Mouse (Mus musculus): ENCODE measurements around the gene Ddx23.
A peak's percentile ranks its signal among the peaks of the same experiment; 100 is the strongest.

The Ddx23 gene

GRCm38 (mm10) chr15:98632107-98632744, 30.5 kb downstream of the Ddx23 start:
- DNase-seq: no peak

GRCm38 (mm10) chr15:98631493-98631892, 31.2 kb downstream of the Ddx23 start:
- peak in 1 of 2 experiments; percentile 39 for DNase-seq

GRCm38 (mm10) chr15:98630540-98630939, 32.2 kb downstream of the Ddx23 start, which contains the start of gene Cacnb3:
TSS of gene Cacnb3 (plus strand) at chr15:98630840.
- no peak for DNase-seq

DNA sequence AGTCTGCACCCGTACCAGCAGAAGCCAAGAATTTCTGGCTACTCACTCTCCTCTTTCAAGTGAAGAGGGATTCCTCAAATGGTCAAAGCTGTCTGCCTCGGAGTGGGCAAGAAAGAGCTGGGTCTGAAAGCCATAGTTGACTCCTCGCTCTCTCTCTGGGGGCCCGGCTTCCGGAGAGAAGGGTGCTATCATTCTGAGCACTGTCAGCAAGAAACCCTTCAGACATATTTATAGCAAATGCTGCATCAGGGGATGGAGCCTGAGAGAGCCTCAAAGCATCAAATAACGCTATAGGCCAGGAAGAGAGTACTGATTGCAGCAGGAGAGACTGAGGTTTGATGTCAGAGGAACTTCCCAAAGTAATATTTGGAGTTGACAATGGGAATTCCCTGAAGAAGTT, 33.2 kb downstream of the Ddx23 start:
- no peak for DNase-seq

DNA sequence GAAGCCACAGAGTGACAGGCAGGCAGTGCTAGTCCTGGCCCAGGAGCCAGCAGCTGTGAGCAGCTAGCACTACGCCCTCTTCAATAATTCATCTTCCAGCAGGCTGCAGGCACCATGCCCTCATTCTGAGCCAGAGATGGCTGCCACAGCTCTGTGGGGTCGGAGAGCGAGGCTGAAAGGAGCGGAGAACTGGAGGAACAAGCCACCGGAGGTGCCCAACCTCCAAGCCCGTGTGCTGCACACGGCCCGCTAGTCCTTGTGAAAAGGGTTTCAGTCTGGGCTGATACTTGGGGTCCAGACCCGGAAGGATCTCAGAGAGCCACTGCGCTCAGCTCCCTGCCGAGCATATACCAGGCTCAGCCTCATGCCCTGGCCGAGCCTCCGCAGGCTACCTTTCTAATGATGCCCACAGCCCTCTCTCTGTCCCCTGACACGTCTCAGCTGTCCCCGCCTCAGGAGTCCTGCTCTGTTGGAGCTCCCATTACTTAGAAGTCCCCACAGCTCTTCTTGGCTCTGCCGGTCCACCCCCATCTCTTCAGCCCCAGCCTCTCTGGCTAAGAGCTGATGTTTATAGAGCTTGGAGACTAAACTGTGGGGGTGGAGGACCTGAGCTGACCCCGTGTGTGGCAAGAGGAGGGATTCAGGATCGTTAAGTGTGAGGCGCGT, 34.0 kb downstream of the Ddx23 start:
- DNase-seq: no peak

GRCm38 (mm10) chr15:98626487-98627212, 36.0 kb downstream of the Ddx23 start:
- DNase-seq: no peak

DNA sequence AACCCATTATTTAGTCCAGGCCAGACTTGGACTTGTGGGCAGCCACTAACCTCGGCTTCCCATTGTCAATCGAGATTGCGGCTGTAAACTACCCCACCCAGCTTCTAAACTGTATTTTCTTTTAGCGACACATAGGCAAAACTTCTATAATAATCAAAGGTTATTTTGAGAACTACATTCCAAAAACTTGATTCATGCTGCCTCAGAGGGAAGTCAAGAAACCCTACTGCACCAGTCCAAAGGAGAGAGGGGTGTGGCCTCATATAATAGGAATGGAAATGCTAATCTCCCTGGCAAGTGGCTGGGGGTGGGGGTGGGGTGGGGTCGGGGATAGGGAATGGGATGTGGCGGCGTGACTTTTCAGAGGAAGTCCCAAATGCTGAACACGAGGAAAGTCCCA, 36.6 kb downstream of the Ddx23 start:
- no peak for DNase-seq

DNA sequence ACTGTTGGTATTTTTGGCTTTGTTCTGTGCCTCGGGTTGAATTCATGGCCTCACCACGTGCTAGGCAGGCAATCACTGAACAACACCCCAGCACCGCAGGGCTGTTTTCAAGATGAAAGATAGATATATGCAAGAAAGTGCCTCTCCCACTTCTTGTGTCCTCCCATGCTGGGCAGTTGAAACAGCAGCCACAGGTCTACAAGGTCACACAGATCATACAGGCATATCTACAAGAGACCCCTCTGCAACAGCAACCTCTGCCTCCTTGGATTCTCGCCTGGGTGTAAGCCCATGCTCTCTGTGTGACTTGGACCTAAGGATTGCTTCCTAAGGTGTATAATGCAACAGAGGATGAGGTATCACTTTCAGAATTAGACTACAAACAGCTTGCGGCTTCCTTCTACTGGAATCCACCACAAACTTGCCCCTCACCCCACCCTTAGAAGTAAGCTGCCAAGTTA, 39.3 kb downstream of the Ddx23 start:
- DNase-seq: no peak

DNA sequence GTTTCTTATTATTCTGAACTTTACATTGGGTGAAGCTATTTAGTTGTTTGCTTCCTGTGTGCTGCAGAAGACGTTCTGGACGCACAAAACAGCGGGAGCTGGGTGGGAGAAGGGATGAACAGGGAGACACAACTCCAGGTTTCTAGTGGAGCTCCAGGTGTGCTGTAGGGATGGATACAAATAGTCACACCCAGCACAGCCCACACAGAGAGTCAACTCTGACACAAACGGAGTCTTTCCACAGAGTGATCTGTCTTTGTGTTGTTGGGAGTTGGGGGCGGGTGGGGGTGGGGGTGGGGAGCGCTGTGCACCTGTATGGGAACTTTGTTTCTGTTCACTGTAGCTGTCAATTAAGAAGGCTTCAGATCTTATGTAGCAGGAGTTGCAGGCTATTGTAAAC, 40.0 kb downstream of the Ddx23 start:
- no peak for DNase-seq

GRCm38 (mm10) chr15:98622199-98622598, 40.5 kb downstream of the Ddx23 start:
- no peak for DNase-seq

DNA sequence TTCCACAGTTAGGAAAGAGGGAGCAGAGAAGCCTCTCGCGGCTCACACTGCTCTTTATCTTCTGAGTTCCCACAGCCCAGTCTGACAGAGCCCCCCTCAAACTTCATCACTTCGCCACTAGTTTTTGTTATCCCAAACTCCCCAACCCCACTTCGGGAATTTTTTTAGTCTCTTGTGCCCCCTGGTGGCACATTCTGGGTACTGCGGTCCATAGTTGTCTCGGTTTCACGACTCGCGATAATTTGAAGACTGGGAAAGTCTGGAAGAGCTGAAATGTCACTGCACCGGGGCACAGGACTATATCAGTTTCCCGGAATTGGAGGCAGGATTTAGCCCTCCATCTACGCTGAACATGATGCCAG, 45.5 kb downstream of the Ddx23 start:
- DNase-seq: peak; percentile 30 to 74

- no peak for DNase-seq
These were observed 46.1 kb downstream of the Ddx23 start for GRCm38 (mm10) chr15:98616362-98617175.

- DNase-seq: no peak
These were observed 46.9 kb downstream of the Ddx23 start for GRCm38 (mm10) chr15:98615751-98616150.

GRCm38 (mm10) chr15:98614971-98615370, 47.7 kb downstream of the Ddx23 start:
- DNase-seq: no peak

DNA sequence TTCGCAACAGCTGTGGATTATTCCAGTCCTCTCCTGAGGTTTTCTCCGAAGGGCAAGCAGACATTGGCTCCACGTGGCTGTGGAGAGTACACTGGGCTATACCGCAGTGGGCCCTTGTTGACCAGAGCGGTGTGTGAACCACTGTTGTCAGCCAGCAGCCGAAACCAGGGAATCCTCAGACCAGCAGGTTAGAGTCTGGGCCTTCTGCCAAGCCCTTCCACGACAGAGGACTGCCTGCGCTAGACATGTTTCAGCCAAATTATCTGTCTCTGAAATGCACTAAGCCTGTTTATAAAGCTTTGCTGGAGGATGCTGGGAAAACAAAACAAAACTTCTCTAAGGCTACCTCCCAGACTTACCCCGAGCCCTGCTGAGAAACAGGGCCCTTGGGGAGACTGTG, 48.1 kb downstream of the Ddx23 start:
- no peak for DNase-seq

DNA sequence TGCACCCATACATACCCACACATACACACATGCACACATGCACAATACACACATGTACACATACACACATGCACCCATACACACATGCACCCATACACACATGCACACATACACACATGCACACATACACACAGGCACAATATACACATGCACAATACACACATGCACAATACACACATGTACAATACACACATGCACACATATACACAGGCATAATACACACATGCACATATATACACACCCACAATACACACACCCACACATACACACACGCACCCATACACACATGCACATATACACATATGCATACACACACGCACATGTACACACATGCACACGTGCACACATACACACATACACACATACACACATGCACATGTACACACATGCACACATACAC, 50.5 kb downstream of the Ddx23 start:
- no peak for DNase-seq

- no peak for DNase-seq
These were observed 52.5 kb downstream of the Ddx23 start for GRCm38 (mm10) chr15:98610131-98610633.

DNA sequence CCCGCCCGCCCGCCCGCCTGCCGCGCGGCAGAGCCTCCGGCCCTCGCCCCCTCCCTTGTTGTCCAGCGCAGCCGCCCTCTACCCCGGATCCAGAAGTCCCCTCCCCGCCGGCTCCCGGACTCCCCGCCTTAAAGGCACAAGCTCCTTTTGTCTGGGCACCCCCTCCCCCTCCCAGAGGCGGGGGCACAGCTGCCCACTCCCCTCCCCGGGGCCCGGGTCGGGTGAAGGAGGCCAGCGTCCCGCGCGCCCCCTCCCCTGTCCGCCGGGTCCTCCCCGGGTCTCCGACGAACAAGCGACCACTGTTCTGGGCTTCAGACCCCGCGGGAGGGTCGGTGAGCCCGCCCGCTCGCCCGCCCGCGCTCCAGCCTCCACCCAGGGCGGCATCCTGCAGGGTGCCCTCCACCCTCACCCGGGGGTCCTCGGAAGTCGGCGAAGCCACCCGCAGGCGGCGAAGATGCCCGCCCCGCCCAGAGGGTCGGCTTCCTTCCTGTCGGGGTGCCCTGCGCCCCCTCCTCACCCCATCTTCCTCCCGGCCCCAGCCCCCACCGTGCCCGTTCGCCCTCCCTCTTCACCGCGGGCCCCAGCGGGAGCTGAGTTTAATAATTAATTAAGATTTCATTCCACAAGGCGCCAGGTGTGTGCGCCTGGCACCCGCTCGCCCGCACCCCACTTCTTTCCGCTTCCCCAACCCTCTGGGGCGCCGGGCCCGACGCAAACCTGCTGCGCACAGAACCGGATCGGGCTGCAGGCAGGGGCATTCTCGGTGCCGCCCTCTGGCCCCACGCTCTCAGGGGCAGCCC, 53.2 kb downstream of the Ddx23 start, which contains the start of gene Adcy6:
Gene Adcy6 (minus strand): TSS at position 746 of the 800 bp plus-strand sequence.
- DNase-seq: peak in 1 of 2 experiments; percentile 33

- no peak for DNase-seq
These were observed 53.9 kb downstream of the Ddx23 start for GRCm38 (mm10) chr15:98608784-98609250.

DNA sequence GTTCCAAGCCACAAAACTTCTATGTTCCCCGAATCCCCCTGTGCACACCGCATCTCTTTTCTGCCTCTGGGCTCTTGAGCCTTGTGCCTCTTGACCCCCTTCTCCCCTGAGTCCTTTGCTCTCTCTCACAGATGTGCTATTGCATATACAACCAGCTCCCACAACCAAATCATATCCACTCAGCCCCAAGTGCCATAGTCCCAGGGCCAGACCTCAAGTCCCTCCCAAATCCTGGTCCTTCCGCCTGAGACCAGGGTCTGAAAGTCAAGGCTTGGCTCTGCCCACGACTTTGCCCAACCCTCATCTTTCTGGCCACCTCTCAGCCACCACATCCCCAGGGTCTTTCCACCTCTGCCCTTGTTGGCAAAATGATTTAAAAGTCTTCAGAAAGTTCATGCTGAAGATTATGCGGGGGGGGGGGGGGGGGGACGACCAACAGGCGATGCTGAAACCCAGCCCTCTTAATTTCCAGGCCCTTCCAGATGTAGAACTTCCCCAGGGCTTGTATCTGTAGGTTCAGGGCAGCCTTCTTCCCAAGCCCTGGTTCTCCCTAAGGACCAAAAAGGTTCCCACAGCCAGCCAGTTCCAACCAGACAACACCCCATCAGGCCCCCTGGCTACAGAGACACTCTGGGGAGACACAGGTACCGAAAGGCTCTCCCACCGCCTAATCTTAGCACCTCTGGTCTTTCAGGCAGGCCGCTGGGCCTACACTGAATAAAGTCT, 54.5 kb downstream of the Ddx23 start:
- DNase-seq: no peak

- no peak for DNase-seq
These were observed 55.1 kb downstream of the Ddx23 start for GRCm38 (mm10) chr15:98607557-98607956.

All from spleen, adult 18-20 months (tissue).